Mouse (Mus musculus) left cerebral cortex, adult 8-10 months (tissue): ENCODE measurements around the gene Mindy1. TPM values are rescaled to one million over a fixed set of nuclear protein-coding genes. Genes with fewer than 3 reads are reported as not detected.

Experiments used
- DNase-seq, 2 experiments: peaks; one replicate each; pipeline ENCODE4 v3.0.0; 2022; ENCODE audit warnings: low spot score in 2 of 2
- total RNA-seq, 4 experiments: library from RNA; stranded (reverse); gene quantifications; 2 replicates each; pipeline ENCODE4 v1.2.4; 2022

The Mindy1 gene
- total RNA-seq, 4 experiments from 2014 or later = 20.7 to 24.3 (median 22.4) TPM

DNA sequence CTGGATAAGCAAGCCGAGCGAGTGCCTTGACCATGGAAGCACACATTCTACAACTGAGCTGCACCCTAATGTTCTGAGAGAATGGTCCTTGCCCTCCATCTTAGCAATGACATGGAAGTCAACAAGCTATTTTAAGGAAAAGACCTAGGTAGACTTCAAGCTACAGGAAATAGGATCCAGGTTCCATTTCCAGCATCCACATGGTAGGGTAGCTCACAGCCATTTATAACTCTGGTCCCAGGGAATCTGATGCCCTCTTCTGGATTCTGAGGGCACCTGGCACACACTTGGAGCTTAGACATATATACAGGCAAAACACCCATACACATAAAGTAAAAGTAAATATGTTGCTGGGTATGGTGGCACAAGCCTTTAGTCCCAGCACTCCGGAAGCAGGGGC, 15.1 kb upstream of the Mindy1 start:
- DNase-seq = no peak

GRCm38 (mm10) chr3:95267855-95268254, 13.3 kb upstream of the Mindy1 start:
- DNase-seq = no peak

DNA sequence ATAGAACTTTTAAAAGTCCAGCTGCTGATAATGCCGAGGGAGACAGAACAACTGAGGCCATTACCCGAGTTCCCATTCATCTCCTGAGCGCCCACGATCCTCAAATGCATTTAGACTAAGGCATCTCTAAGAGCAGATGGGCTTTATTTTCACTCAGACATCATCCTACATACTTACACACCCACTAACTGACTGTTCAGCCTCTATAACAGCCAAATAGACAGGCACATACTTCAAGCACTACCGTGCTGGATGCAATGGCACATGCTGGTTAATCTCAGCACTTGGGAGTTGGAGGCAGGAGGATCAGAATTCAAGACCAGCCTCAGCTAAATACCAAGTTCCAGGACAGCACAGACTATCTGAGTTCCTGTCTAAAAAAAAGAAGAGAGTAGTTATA, 11.4 kb upstream of the Mindy1 start:
- DNase-seq = peak in 1 of 2 experiments; percentile 28

GRCm38 (mm10) chr3:95270766-95271364, 10.3 kb upstream of the Mindy1 start:
- DNase-seq = no peak

DNA sequence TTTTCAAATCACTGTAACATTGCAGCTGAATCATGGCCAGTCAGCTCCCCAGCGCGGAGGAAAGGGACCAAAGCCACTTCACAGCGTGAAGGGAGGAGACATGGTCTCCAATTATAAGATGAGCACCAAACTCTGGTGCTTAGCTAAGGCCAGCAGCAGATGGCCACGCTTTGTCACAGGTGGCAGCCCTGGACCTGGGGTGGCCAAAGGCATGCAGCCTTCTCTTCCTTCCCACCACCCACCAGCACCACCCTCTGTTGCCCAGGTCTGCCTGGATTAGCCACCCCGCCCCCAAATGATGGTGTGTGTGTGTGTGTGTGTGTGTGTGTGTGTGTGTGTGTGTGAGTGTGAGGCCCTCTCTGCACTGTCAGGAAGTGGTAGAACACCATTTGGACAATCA, 7.7 kb upstream of the Mindy1 start:
- no peak for DNase-seq

GRCm38 (mm10) chr3:95274453-95274852, 6.7 kb upstream of the Mindy1 start:
- DNase-seq = no peak

- DNase-seq = no peak
These were observed 6.0 kb upstream of the Mindy1 start for GRCm38 (mm10) chr3:95275161-95275560.

DNA sequence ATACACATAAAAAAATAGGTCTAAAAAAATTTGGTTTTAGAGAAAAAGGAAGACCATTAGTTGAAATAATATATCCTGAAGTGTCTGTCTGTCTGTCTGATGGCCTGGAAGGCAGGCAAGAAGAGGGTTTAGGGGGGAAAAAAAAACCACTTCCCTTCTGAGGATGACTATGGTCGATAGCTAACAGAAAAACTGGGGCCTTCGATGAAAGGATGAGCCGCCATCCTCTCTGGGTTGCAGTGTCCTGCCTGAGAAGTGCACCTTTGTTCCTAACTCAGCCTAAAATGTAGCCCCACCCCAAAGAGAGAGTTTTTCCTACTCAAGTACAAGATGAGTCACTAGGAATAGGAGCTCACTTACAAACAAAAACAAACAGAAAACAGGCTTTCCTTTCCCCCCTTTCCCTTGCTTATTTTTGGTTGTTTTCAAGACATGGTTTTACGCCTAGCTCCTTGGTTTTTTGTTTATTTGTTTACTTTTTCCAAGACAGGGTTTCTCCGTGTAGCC, 4.7 kb upstream of the Mindy1 start:
- DNase-seq = no peak

DNA sequence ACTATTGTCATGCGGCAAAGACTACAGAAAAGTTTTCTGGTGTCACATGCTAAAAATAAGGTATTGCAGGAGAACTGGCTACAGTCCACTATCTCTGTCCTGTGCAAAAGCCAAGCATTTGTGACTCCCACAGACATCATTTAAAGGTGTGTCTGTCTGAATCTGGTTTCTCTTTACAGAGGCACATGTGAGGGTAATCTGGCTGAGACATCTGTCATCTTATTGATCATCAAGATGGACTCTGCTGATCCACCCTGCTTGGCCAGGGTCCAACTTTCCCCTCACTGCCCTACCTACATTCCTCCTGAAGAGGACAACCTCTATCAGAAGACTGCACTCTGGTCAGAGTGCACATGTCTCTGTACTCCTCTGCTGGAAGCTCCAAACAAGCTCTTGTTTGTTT, 4.0 kb upstream of the Mindy1 start:
- DNase-seq = no peak

DNA sequence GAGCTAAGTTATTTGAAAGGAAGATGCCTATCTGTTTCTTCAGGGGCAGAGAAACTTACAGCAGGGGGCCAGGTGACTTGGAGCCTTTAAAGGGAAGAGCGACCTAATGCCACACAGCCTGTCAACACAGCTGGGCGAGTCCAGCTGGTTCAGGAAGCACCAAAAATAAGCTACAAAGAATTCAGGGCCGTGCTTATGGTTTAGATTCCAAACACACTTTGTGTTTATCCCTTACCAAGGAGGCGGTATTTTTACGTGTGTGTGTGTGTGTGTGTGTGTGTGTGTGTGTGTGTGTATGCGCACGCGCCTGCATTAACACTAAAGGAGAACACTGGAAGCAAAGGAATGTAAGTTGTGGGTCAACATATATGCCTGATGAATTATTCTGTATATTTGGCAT, 398 bp upstream of the Mindy1 start:
- DNase-seq = no peak

DNA sequence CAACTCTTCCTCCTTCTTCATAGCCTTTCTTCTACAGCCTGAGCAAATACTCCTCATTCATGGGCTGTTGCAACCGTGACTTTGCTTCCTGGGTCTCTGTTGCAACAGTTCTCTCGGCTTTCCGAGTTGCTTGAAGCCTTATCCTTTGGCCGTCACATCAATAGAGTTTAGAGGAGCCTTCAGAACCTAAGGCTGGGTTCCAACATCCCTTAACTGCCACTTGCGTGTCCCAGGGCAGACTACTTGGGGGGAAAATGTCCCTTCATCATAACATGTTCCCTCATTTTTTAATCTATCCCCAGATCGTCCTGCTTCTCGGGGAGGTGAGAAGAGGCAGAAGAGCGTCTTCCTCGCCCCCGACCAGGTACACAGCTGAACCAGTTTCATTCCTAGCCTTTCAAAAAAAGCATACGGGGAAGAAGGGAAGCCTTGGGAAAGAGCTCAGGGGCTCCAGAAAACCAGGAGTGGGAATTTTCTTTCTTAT, 1.3 kb downstream of the Mindy1 start:
- no peak for DNase-seq

DNA sequence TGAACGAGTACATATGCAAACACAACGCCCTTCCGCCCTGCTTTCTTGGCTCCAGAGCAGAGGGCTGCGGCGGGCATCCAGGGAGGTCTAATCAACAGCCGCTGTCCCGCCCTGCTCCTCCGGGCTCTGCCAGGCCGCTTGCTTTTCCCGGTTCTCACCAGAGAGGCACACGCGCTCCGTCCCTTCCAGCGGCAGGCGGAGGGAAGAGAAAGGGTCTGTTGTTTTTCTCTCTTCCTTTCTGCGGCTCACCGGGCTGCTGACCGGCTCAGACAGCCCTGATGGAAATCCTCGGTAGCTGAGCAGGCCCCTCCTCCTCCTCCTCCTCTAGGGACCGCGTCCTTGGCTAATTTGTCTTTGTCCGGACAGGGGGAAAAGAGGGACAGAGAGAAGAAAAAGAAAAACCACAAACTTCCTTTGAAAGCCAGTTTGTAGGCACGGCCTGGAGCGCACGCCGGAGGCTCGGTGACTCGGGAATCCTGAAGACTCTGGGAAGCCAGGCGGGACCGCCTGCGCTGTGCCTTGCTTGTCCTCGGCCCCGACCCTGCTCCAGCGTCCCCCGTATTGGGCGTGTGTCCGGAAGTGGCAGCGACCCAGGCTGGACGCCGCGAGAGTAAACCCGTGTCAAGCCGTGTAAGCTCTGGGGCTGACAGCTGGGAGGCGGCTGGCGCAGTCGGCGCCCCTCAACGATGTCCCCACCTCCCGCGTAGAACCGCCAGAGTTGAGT, 1.9 kb downstream of the Mindy1 start:
- peak; percentile 62 to 63 for DNase-seq

DNA sequence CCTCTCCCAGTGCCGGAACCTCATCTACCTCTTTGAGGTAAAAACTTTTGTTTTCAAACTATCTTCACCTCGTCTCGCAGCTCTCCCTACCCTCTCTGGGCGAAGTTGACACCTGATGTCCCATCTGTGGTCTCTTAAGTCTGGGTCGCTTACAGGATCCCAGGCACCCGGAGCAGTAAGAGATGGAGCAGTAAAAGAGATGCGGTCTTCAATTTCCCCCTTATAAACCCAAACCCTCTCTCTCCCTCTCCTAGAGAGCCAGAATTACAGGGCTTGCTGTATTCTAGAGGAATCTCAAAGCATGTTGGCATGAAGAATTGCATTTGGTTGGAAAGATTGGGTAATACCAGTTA, 2.4 kb downstream of the Mindy1 start:
- DNase-seq = no peak

GRCm38 (mm10) chr3:95284062-95284461, 2.9 kb downstream of the Mindy1 start:
- DNase-seq = no peak

DNA sequence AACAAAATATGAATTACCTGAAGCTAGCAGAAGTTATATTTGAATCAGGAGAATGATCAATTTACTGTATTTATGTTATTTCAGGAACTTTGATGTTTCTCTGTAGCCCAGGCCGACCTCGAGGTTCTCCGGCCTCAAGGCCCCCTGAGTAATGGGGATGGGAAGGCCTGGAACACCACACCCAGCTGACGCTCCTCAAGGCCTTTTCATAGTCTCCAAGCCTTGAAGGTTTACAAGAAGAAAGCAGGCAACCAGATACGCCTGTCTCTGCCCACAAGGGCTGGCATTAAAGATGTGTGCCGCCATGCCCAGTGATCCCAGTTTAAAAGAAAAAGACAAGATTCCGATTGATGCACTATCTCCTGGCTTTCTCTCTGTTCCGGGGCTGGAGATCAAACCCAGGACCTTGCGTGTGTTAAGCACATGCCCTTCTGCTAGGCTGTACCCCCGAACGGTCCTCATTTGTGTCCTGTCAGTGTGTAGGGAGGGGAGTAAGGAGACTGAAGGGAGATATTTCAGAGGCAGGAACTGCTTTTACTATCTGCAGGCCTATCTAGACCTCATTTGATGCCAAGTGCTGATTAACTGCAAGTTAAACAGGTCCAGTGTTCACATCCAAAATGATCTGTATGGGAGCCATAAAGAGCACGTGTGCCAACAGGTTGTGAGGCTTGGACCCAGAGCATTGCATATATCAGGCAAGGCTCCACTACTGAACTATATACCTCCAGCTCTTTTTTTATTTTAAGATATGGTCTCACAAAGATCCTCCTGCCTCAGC, 3.5 kb downstream of the Mindy1 start:
- DNase-seq = no peak

DNA sequence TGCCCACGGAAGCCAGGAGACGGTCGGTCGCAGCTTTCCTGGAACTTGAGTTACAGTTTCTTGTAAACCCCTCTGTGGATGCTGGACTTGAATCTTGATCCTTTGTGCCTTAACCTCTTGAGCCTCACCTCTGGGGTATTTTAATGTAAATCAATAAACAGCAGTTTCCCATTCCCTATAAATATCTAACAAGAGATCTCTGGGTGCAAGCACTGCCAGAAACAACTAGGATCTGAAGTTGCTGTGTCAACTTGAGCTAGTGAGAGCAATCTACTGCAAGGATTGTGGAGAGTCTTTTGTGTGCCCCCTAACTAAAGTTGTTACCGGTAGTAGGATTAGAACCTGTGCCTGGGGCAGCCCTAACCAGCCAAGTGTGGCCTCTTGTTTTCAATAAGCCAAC, 4.2 kb downstream of the Mindy1 start:
- no peak for DNase-seq

- DNase-seq = no peak
These were observed 4.9 kb downstream of the Mindy1 start for GRCm38 (mm10) chr3:95286011-95286410.

DNA sequence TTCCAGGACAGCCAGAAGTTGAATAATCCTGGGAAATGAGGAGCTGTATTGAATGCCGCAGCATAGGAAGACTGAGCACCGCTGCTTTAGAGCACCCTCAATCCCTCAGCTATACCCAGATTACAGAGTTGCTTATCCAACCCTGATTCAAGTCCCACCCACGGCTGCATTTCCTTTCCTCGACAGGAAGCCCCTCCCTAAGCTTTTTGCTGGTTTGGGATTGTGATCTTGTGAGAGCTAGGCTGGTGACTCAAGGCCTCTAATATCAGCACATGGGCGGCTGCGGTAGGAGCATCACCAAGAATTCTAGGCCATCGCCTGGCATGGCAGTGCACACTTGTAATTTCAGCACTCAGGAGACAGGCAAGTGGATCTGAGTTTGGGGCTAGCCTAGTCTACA, 5.4 kb downstream of the Mindy1 start:
- no peak for DNase-seq

GRCm38 (mm10) chr3:95287541-95287940, 6.4 kb downstream of the Mindy1 start:
- DNase-seq = no peak

GRCm38 (mm10) chr3:95289419-95289818, 8.3 kb downstream of the Mindy1 start:
- DNase-seq = no peak

DNA sequence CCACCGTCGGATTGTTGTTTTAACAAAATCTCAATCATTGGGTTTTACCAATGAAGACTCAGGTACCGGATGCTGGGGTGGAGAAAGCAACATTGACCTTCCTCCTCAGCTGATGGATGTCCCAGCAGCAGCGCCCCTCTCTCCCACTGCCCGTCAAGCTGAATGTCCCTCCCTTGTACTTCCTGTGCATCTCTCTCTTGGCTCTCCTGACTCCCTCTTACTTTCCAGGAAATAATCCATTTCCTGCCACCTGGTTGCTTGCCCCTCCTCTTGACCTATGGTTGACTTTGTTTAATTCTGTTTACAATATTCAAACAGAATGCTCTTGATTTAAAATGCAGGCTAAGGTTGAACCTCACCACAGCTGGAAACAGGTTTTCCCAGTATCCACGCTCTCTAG, 9.0 kb downstream of the Mindy1 start:
- no peak for DNase-seq

DNA sequence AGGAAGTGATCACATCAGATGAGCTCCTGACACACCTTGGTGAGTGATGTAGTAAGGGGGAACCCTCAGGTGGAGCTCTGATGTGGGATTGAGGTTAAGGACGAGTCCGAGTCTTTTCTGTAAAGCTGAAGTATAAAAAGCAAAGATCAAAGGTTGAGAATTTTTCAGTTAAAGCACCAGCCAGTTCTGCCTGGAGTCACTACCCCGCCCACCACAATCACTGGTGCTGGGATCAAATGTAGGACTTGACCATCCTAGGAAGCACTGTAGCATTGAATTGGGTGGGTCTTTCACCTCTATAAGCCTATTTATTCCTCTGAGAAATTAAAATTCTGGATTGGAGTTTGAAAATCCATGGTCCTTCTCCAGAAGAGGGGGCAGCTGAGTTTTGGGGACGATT, 9.9 kb downstream of the Mindy1 start:
- no peak for DNase-seq
